Mouse (Mus musculus): Measurements from ENCODE around the gene Msl1. TPM values are rescaled to one million over a fixed set of nuclear protein-coding genes. Genes with fewer than 3 reads are reported as not detected.

The Msl1 gene
- polyA plus RNA-seq, 1 experiment from 2014 or later, result 19.4 TPM

- peaks cover 50% of the 10 kb centered on the region for H3K4me1 ChIP-seq (replicated peaks; ENCODE audit: control insufficient read depth, insufficient read depth, low read length)
Observed at GRCm38 (mm10) chr11:98789824-98790223, 5.5 kb upstream of the Msl1 start.

GRCm38 (mm10) chr11:98790631-98791205 lies 4.6 kb upstream of the Msl1 start:
- Histone ChIP-seq H3K4me1 (replicated peaks; ENCODE audit: control insufficient read depth, insufficient read depth, low read length) (peaks cover 42% of the 10 kb centered on the region), H3K4me3 (ENCODE audit: low read length) (no peak overlapping the region), H3K36me3 (ENCODE audit: control insufficient read depth, insufficient read depth, low read length) (no peaks in the 10 kb centered on the region), H3K4me2 (ENCODE audit: low read depth, low read length) (no peak overlapping the region), H3K27me3 (ENCODE audit: control insufficient read depth, insufficient read depth, low read depth, low read length) (no peaks in the 10 kb centered on the region), H3K27ac (ENCODE audit: low read length) (no peak overlapping the region), H3K9ac (ENCODE audit: low read length) (0 out of 2 replicates have a peak overlapping the region, but pooled peaks have one; percentile 7), H3K9me3 (ENCODE audit: control insufficient read depth, low read length) (no peaks in the 10 kb centered on the region)
- WGBS, result 75% methylated on average over 5 of the region's 5 CpGs
- no peak for ATAC-seq (ENCODE audit: low read depth)

More at GRCm38 (mm10) chr11:98789824-98790223, 5.5 kb upstream of the Msl1 start:
- Histone ChIP-seq H3K36me3 (ENCODE audit: control insufficient read depth, insufficient read depth, low read length) (no peaks in the 10 kb centered on the region), H3K27ac (ENCODE audit: low read length) (no peak overlapping the region), H3K9ac (ENCODE audit: low read length) (peak overlapping the region; percentile 72), H3K4me2 (ENCODE audit: low read depth, low read length) (peak overlapping the region; percentile 89), H3K27me3 (ENCODE audit: control insufficient read depth, insufficient read depth, low read depth, low read length) (no peaks in the 10 kb centered on the region), H3K4me3 (ENCODE audit: low read length) (peak overlapping the region; percentile 59), H3K9me3 (ENCODE audit: control insufficient read depth, low read length) (no peaks in the 10 kb centered on the region)
- WGBS, result 31% methylated on average over 5 of the region's 5 CpGs
- no peak for ATAC-seq (ENCODE audit: low read depth)

GRCm38 (mm10) chr11:98791448-98791847 lies 3.9 kb upstream of the Msl1 start:
- 57% methylated on average over 1 of the region's 1 CpGs for WGBS
- Histone ChIP-seq H3K9ac (ENCODE audit: low read length) (no peak overlapping the region), H3K27me3 (ENCODE audit: control insufficient read depth, insufficient read depth, low read depth, low read length) (no peaks in the 10 kb centered on the region), H3K4me3 (ENCODE audit: low read length) (no peak overlapping the region), H3K27ac (ENCODE audit: low read length) (no peak overlapping the region), H3K4me2 (ENCODE audit: low read depth, low read length) (no peak overlapping the region), H3K9me3 (ENCODE audit: control insufficient read depth, low read length) (no peaks in the 10 kb centered on the region), H3K4me1 (replicated peaks; ENCODE audit: control insufficient read depth, insufficient read depth, low read length) (peaks cover 34% of the 10 kb centered on the region), H3K36me3 (ENCODE audit: control insufficient read depth, insufficient read depth, low read length) (no peaks in the 10 kb centered on the region)
- ATAC-seq (ENCODE audit: low read depth), result no peak

- Histone ChIP-seq H3K27me3 (ENCODE audit: control insufficient read depth, insufficient read depth, low read depth, low read length) (no peaks in the 10 kb centered on the region), H3K4me1 (replicated peaks; ENCODE audit: control insufficient read depth, insufficient read depth, low read length) (peaks cover 30% of the 10 kb centered on the region), H3K9ac (ENCODE audit: low read length) (0 out of 2 replicates have a peak overlapping the region, but pooled peaks have one; percentile 14), H3K9me3 (ENCODE audit: control insufficient read depth, low read length) (no peaks in the 10 kb centered on the region), H3K4me2 (ENCODE audit: low read depth, low read length) (no peak overlapping the region), H3K27ac (ENCODE audit: low read length) (no peak overlapping the region), H3K36me3 (ENCODE audit: control insufficient read depth, insufficient read depth, low read length) (no peaks in the 10 kb centered on the region), H3K4me3 (ENCODE audit: low read length) (no peak overlapping the region)
- ATAC-seq (ENCODE audit: low read depth), result no peak
- 17% methylated on average over 4 of the region's 4 CpGs for WGBS
Observed at GRCm38 (mm10) chr11:98792081-98792480, 3.2 kb upstream of the Msl1 start.

GRCm38 (mm10) chr11:98794469-98795014 lies 774 bp upstream of the Msl1 start:
- peak overlapping the region; percentile 98 for H3K9ac ChIP-seq (ENCODE audit: low read length)
- under 1% methylated on average over 29 of the region's 30 CpGs for WGBS
- peaks cover 32% of the 10 kb centered on the region for H3K4me1 ChIP-seq (replicated peaks; ENCODE audit: control insufficient read depth, insufficient read depth, low read length)
- H3K27ac ChIP-seq (ENCODE audit: low read length), result peak overlapping the region; percentile 100
- peaks cover 7% of the 10 kb centered on the region for H3K36me3 ChIP-seq (ENCODE audit: control insufficient read depth, insufficient read depth, low read length)
- H3K4me3 ChIP-seq (ENCODE audit: low read length), result peak overlapping the region; percentile 98
- peak overlapping the region; percentile 60 for H3K4me2 ChIP-seq (ENCODE audit: low read depth, low read length)
- no peaks in the 10 kb centered on the region for H3K27me3 ChIP-seq (ENCODE audit: control insufficient read depth, insufficient read depth, low read depth, low read length)
- H3K9me3 ChIP-seq (ENCODE audit: control insufficient read depth, low read length), result no peaks in the 10 kb centered on the region
- peak; percentile 67 for ATAC-seq (ENCODE audit: low read depth)

- Histone ChIP-seq H3K27me3 (ENCODE audit: control insufficient read depth, insufficient read depth, low read depth, low read length) (no peaks in the 10 kb centered on the region), H3K27ac (ENCODE audit: low read length) (peak overlapping the region; percentile 100), H3K9ac (ENCODE audit: low read length) (peak overlapping the region; percentile 98), H3K9me3 (ENCODE audit: control insufficient read depth, low read length) (no peaks in the 10 kb centered on the region), H3K4me1 (replicated peaks; ENCODE audit: control insufficient read depth, insufficient read depth, low read length) (peaks cover 27% of the 10 kb centered on the region), H3K4me3 (ENCODE audit: low read length) (peak overlapping the region; percentile 98), H3K4me2 (ENCODE audit: low read depth, low read length) (peak overlapping the region; percentile 60), H3K36me3 (ENCODE audit: control insufficient read depth, insufficient read depth, low read length) (peaks cover 16% of the 10 kb centered on the region)
- ATAC-seq (ENCODE audit: low read depth), result peak; percentile 49
- WGBS, result under 1% methylated on average over 52 of the region's 74 CpGs
Observed at GRCm38 (mm10) chr11:98795714-98796514, 598 bp downstream of the Msl1 start.

- H3K9me3 ChIP-seq (ENCODE audit: control insufficient read depth, low read length), result no peaks in the 10 kb centered on the region
- 1% methylated on average over 23 of the region's 23 CpGs for WGBS
- peak overlapping the region; percentile 98 for H3K9ac ChIP-seq (ENCODE audit: low read length)
- peaks cover 19% of the 10 kb centered on the region for H3K36me3 ChIP-seq (ENCODE audit: control insufficient read depth, insufficient read depth, low read length)
- H3K27me3 ChIP-seq (ENCODE audit: control insufficient read depth, insufficient read depth, low read depth, low read length), result no peaks in the 10 kb centered on the region
- peak; percentile 32 for ATAC-seq (ENCODE audit: low read depth)
- H3K4me3 ChIP-seq (ENCODE audit: low read length), result peak overlapping the region; percentile 98
- peaks cover 27% of the 10 kb centered on the region for H3K4me1 ChIP-seq (replicated peaks; ENCODE audit: control insufficient read depth, insufficient read depth, low read length)
- peak overlapping the region; percentile 60 for H3K4me2 ChIP-seq (ENCODE audit: low read depth, low read length)
- H3K27ac ChIP-seq (ENCODE audit: low read length), result peak overlapping the region; percentile 100
Observed at GRCm38 (mm10) chr11:98796515-98797216, 1.4 kb downstream of the Msl1 start.

GRCm38 (mm10) chr11:98797306-98797705 lies 2.0 kb downstream of the Msl1 start:
- H3K9me3 ChIP-seq (ENCODE audit: control insufficient read depth, low read length), result no peaks in the 10 kb centered on the region
- H3K36me3 ChIP-seq (ENCODE audit: control insufficient read depth, insufficient read depth, low read length), result peaks cover 21% of the 10 kb centered on the region
- ATAC-seq (ENCODE audit: low read depth), result no peak
- H3K9ac ChIP-seq (ENCODE audit: low read length), result peak overlapping the region; percentile 98
- H3K4me3 ChIP-seq (ENCODE audit: low read length), result peak overlapping the region; percentile 98
- peak overlapping the region; percentile 60 for H3K4me2 ChIP-seq (ENCODE audit: low read depth, low read length)
- H3K27ac ChIP-seq (ENCODE audit: low read length), result peak overlapping the region; percentile 4; the same call in 1 of the 2 replicates
- H3K27me3 ChIP-seq (ENCODE audit: control insufficient read depth, insufficient read depth, low read depth, low read length), result no peaks in the 10 kb centered on the region
- peaks cover 26% of the 10 kb centered on the region for H3K4me1 ChIP-seq (replicated peaks; ENCODE audit: control insufficient read depth, insufficient read depth, low read length)
- under 1% methylated on average over 5 of the region's 5 CpGs for WGBS

All from lung, embryonic 16.5 days (tissue).